Comparison of ENCODE assay signal across 21 mouse cellular contexts in genomic region chr15:89285004-89285403, GRCm38 (mm10). TPM values are rescaled to one million over a fixed set of nuclear protein-coding genes. Genes with fewer than 3 reads are reported as not detected.
DNase-seq lines count a peak whose midpoint lies in the region; ATAC-seq lines count a peak whose summit lies in the region.
"Had no signal": no experiment of that assay in that cellular context is flagged by ENCODE, and none has a peak within 500 bp of the region (broad histone marks: within the 10 kb centered on the region; RNA-seq: fewer than 3 reads in every experiment).

No protein-coding gene starts in this region.

- no peaks in the 10 kb centered on the region for H3K9me3 ChIP-seq in forebrain, embryonic 14.5 days (replicated peaks; ENCODE audit: control insufficient read depth, low read length)
- H3K9me3 ChIP-seq in forebrain, embryonic 11.5 days (ENCODE audit: control insufficient read depth, low read length) = no peaks in the 10 kb centered on the region
- H3K9me3 ChIP-seq: embryonic facial prominence, embryonic 13.5 days had no signal

- ATAC-seq in forebrain, embryonic 14.5 days = no peak
- no peak for ATAC-seq in forebrain, embryonic 11.5 days (replicated peaks; ENCODE audit: low FRiP score)
- ATAC-seq in common myeloid progenitor, adult 5-6 weeks (replicated peaks; ENCODE audit: low read depth, poor library complexity, severe bottlenecking) = peak; percentile 21; the same call in 1 of the 2 replicates
- ATAC-seq in megakaryocyte-erythroid progenitor cell, adult 5-6 weeks (replicated peaks; ENCODE audit: low FRiP score, low TSS enrichment, poor library complexity, severe bottlenecking) = peak; percentile 83
- ATAC-seq: CD4-positive, CD25-positive, alpha-beta regulatory T cell, adult 4 months; intestine, postnatal 0 days; Patski had no signal

- H3K27ac ChIP-seq in forebrain, embryonic 14.5 days (ENCODE audit: low read depth, low read length) = no peak overlapping the region
- no peak overlapping the region for H3K27ac ChIP-seq in forebrain, embryonic 11.5 days (ENCODE audit: low read depth, low read length)
- H3K27ac ChIP-seq: embryonic facial prominence, embryonic 13.5 days had no signal

- H3K9ac ChIP-seq in forebrain, embryonic 14.5 days (ENCODE audit: low read length) = no peak overlapping the region
- no peak overlapping the region for H3K9ac ChIP-seq in forebrain, embryonic 11.5 days (ENCODE audit: low read length)
- H3K9ac ChIP-seq: embryonic facial prominence, embryonic 13.5 days had no signal

- H3K36me3 ChIP-seq in forebrain, embryonic 14.5 days (ENCODE audit: control insufficient read depth, insufficient read depth, low read length) = peaks cover 99% of the 10 kb centered on the region
- H3K36me3 ChIP-seq in forebrain, embryonic 11.5 days (ENCODE audit: control insufficient read depth, insufficient read depth, low read length) = peaks cover 3% of the 10 kb centered on the region; the same call in 1 of the 2 replicates

- DNase-seq in forebrain, embryonic 14.5 days (ENCODE audit: low spot score) = peak; percentile 41
- no peak for DNase-seq in forebrain, embryonic 11.5 days (ENCODE audit: low spot score)
- peak; percentile 70 for DNase-seq in layer of hippocampus, adult 9-11 months
- DNase-seq in layer of hippocampus, postnatal 25 days (ENCODE audit: extremely low spot score in 1 of 2, low spot score in 1 of 2) = no peak
- DNase-seq in spleen, postnatal 36 days (ENCODE audit: low spot score in 2 of 2) = no peak
- no peak for DNase-seq in ovary, postnatal 14 days (ENCODE audit: low spot score)
- DNase-seq: adrenal gland, adult 2 months; left cerebral cortex, postnatal 4 days had no signal

- H3K4me3 ChIP-seq in forebrain, embryonic 14.5 days (ENCODE audit: low read depth, low read length) = no peak overlapping the region
- no peak overlapping the region for H3K4me3 ChIP-seq in forebrain, embryonic 11.5 days (ENCODE audit: low read depth, low read length)
- H3K4me3 ChIP-seq: embryonic facial prominence, embryonic 13.5 days had no signal

- no peaks in the 10 kb centered on the region for H3K27me3 ChIP-seq in forebrain, embryonic 14.5 days (replicated peaks; ENCODE audit: control insufficient read depth, insufficient read depth, low read length)
- no peaks in the 10 kb centered on the region for H3K27me3 ChIP-seq in forebrain, embryonic 11.5 days (ENCODE audit: control insufficient read depth, insufficient read depth, low read length)
- H3K27me3 ChIP-seq: embryonic facial prominence, embryonic 13.5 days; Patski had no signal

- H3K4me1 ChIP-seq in forebrain, embryonic 14.5 days (ENCODE audit: control insufficient read depth, insufficient read depth, low read length) = no peaks in the 10 kb centered on the region
- H3K4me1 ChIP-seq in forebrain, embryonic 11.5 days (replicated peaks; ENCODE audit: control insufficient read depth, insufficient read depth, low read length) = no peaks in the 10 kb centered on the region
- H3K4me1 ChIP-seq: embryonic facial prominence, embryonic 13.5 days had no signal

- H3K4me2 ChIP-seq in forebrain, embryonic 14.5 days (ENCODE audit: low read length) = no peak overlapping the region
- H3K4me2 ChIP-seq in forebrain, embryonic 11.5 days (ENCODE audit: low read depth, low read length, severe bottlenecking) = no peak overlapping the region
- H3K4me2 ChIP-seq: embryonic facial prominence, embryonic 13.5 days; heart, embryonic 11.5 days; midbrain, embryonic 11.5 days had no signal

RNA-seq across cellular contexts. Expression of gene Sbf1, which starts 30.1 kb away (rescaled TPM):
- polyA plus RNA-seq in forebrain, embryonic 14.5 days (2014; fragmentation: Nextera tagmentation; extraction: Ambion mirVana) = 61.8 and 82.8 TPM in 2 replicates
- polyA plus RNA-seq in forebrain, embryonic 11.5 days (2014; fragmentation: Nextera tagmentation; extraction: Ambion mirVana) = 76.5 and 87.8 TPM in 2 replicates
- total RNA-seq in layer of hippocampus, postnatal 25 days (2021) = 100 to 1,000 TPM; 317 to 364 TPM
- total RNA-seq in common myeloid progenitor, adult 5-6 weeks (2017) = 43.3 and 53.7 TPM in 2 replicates
- total RNA-seq in megakaryocyte-erythroid progenitor cell, adult 5-6 weeks (2014; fragmentation: Nextera tagmentation) = 161 and 193 TPM in 2 replicates
- total RNA-seq in megakaryocyte-erythroid progenitor cell, adult 5-6 weeks (2017) = 34.6 and 83.9 TPM in 2 replicates

RNA-seq across cellular contexts. Expression of gene Adm2, which starts 37.5 kb away (rescaled TPM):
- not detected in 2 replicates for polyA plus RNA-seq in forebrain, embryonic 14.5 days (2014; fragmentation: Nextera tagmentation; extraction: Ambion mirVana)
- polyA plus RNA-seq in forebrain, embryonic 11.5 days (2014; fragmentation: Nextera tagmentation; extraction: Ambion mirVana) = 0.15 TPM in 1 of 2 replicates, not detected in the other
- not detected for total RNA-seq in layer of hippocampus, postnatal 25 days (2021)
- not detected in 2 replicates for total RNA-seq in common myeloid progenitor, adult 5-6 weeks (2017)
- total RNA-seq in megakaryocyte-erythroid progenitor cell, adult 5-6 weeks (2014; fragmentation: Nextera tagmentation) = not detected in 2 replicates
- total RNA-seq in megakaryocyte-erythroid progenitor cell, adult 5-6 weeks (2017) = not detected in 2 replicates
- total RNA-seq: adrenal gland, adult 2 months; hematopoietic stem cell, adult 5-6 weeks; layer of hippocampus, adult 18-20 months; left cerebral cortex, postnatal 4 days had no signal
- polyA plus RNA-seq: CD4-positive, CD25-positive, alpha-beta regulatory T cell, adult 4 months; embryonic facial prominence, embryonic 13.5 days; midbrain, embryonic 11.5 days; urinary bladder, adult 2 months had no signal

RNA-seq across cellular contexts. Expression of gene Miox, which starts 49.2 kb away (rescaled TPM):
- not detected in 2 replicates for polyA plus RNA-seq in forebrain, embryonic 14.5 days (2014; fragmentation: Nextera tagmentation; extraction: Ambion mirVana)
- polyA plus RNA-seq in forebrain, embryonic 11.5 days (2014; fragmentation: Nextera tagmentation; extraction: Ambion mirVana) = not detected in 2 replicates
- total RNA-seq in layer of hippocampus, postnatal 25 days (2021) = not detected
- total RNA-seq in common myeloid progenitor, adult 5-6 weeks (2017) = not detected in 2 replicates
- not detected in 2 replicates for total RNA-seq in megakaryocyte-erythroid progenitor cell, adult 5-6 weeks (2014; fragmentation: Nextera tagmentation)
- not detected in 2 replicates for total RNA-seq in megakaryocyte-erythroid progenitor cell, adult 5-6 weeks (2017)
- total RNA-seq: adrenal gland, adult 2 months; hematopoietic stem cell, adult 5-6 weeks; layer of hippocampus, adult 18-20 months; left cerebral cortex, postnatal 4 days had no signal
- polyA plus RNA-seq: CD4-positive, CD25-positive, alpha-beta regulatory T cell, adult 4 months; embryonic facial prominence, embryonic 13.5 days; heart, embryonic 11.5 days; intestine, postnatal 0 days; lung, embryonic 16.5 days; midbrain, embryonic 11.5 days; neural tube, embryonic 11.5 days; Patski; urinary bladder, adult 2 months had no signal

Comparison
In these comparisons a context has a peak if more than half of its experiments do, and no peak if none do; other contexts are left out.
1. DNase-seq: peak in forebrain, embryonic 14.5 days (single experiment) and layer of hippocampus, adult 9-11 months (single experiment); none in forebrain, embryonic 11.5 days (single experiment), layer of hippocampus, postnatal 25 days (0 of 2), spleen, postnatal 36 days (0 of 2) and ovary, postnatal 14 days (single experiment).
2. ATAC-seq: peak in common myeloid progenitor, adult 5-6 weeks (single experiment) and megakaryocyte-erythroid progenitor cell, adult 5-6 weeks (single experiment); none in forebrain, embryonic 14.5 days (single experiment) and forebrain, embryonic 11.5 days (single experiment).